ENCODE assay signal across 10 mouse cellular contexts in the genomic region with DNA sequence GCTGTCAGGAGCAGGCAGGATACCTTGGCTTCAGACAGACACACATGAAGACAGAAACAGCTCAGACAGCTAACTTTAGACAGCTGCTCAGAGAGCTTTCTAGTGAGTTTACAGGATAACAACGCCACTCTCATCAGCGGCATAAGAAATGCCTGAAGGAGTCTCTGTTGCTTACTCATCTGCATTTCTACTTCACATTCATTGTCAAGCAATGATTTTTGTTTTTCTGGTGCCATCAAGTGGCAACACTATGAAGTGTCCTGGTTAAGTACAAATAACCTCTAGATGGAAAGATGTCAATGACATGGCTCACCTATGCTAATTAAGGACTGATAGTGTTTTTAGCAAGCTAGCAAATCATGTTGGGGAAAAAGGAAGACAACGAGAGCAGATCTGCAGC. TPM values are rescaled to one million over a fixed set of nuclear protein-coding genes. Genes with fewer than 3 reads are reported as not detected.
DNase-seq lines count a peak whose midpoint lies in the region; ATAC-seq and TF ChIP-seq lines count a peak whose summit lies in the region.
"Had no signal": no experiment of that assay in that cellular context is flagged by ENCODE, and none has a peak within 500 bp of the region (broad histone marks: within the 10 kb centered on the region; RNA-seq: fewer than 3 reads in every experiment).

No protein-coding gene starts in this region.

- H3K4me1 ChIP-seq in heart, postnatal 0 days (ENCODE audit: control insufficient read depth, insufficient read depth): no peaks in the 10 kb centered on the region
- H3K4me1 ChIP-seq in heart, embryonic 12.5 days (replicated peaks): no peaks in the 10 kb centered on the region

- peak; percentile 26 for DNase-seq in heart, postnatal 0 days (ENCODE audit: low spot score)
- DNase-seq in layer of hippocampus, adult 2 months (ENCODE audit: low spot score in 2 of 2): no peak
- DNase-seq in layer of hippocampus, postnatal 25 days (ENCODE audit: extremely low spot score in 1 of 2, low spot score in 1 of 2): no peak
- DNase-seq in A20 (ENCODE audit: low read depth, low spot score) (peak; percentile 14), adipocyte (ENCODE audit: low spot score) (peak; percentile 31)
- no peak for DNase-seq in cerebellum, adult 9-11 months
- DNase-seq: lung, postnatal 4 days had no signal

- no peaks in the 10 kb centered on the region for H3K9me3 ChIP-seq in heart, postnatal 0 days (replicated peaks; ENCODE audit: control insufficient read depth, low read length)
- no peaks in the 10 kb centered on the region for H3K9me3 ChIP-seq in heart, embryonic 12.5 days (replicated peaks)

- peak; percentile 47 for TF ChIP-seq CTCF in heart, postnatal 0 days (IDR thresholded peaks at IDR 0.05; ENCODE audit: low read depth)
- TF ChIP-seq CTCF in layer of hippocampus, adult 2 months (conservative IDR thresholded peaks at IDR 0.05): peak; percentile 78

- no peaks in the 10 kb centered on the region for H3K27me3 ChIP-seq in heart, postnatal 0 days (ENCODE audit: control insufficient read depth, insufficient read depth, low read length)
- no peaks in the 10 kb centered on the region for H3K27me3 ChIP-seq in heart, embryonic 12.5 days (replicated peaks)

- H3K27ac ChIP-seq in heart, postnatal 0 days (ENCODE audit: low read depth): no peak overlapping the region
- no peak overlapping the region for H3K27ac ChIP-seq in heart, embryonic 12.5 days (ENCODE audit: poor library complexity, severe bottlenecking)
- no peak overlapping the region for H3K27ac ChIP-seq in layer of hippocampus, adult 2 months

- H3K36me3 ChIP-seq in heart, postnatal 0 days (replicated peaks; ENCODE audit: control insufficient read depth, insufficient read depth, low read length): peaks cover 38% of the 10 kb centered on the region
- peaks cover 33% of the 10 kb centered on the region for H3K36me3 ChIP-seq in heart, embryonic 12.5 days

- no peak for ATAC-seq in heart, postnatal 0 days (ENCODE audit: insufficient read depth, low read depth)
- ATAC-seq in heart, embryonic 12.5 days (ENCODE audit: insufficient number of reproducible peaks, low FRiP score): no peak
- ATAC-seq in erythroblast, adult 5-6 weeks (replicated peaks; ENCODE audit: low FRiP score, poor library complexity, severe bottlenecking): no peak
- ATAC-seq: activated CD4-positive, CD25-positive, alpha-beta regulatory T cell, adult 4 months had no signal

- no peak overlapping the region for H3K4me3 ChIP-seq in heart, postnatal 0 days (ENCODE audit: low read depth, low read length)
- no peak overlapping the region for H3K4me3 ChIP-seq in heart, embryonic 12.5 days
- no peak overlapping the region for H3K4me3 ChIP-seq in layer of hippocampus, adult 2 months

- 66% methylated on average over 3 of the region's 3 CpGs for WGBS in heart, postnatal 0 days
- WGBS in heart, embryonic 12.5 days: 70% methylated on average over 3 of the region's 3 CpGs

- no peak for TF ChIP-seq EP300 in heart, postnatal 0 days (IDR thresholded peaks at IDR 0.05; ENCODE audit: low read depth)

- H3K9ac ChIP-seq in heart, postnatal 0 days (replicated peaks; ENCODE audit: low read depth, low read length): no peak overlapping the region
- no peak overlapping the region for H3K9ac ChIP-seq in heart, embryonic 12.5 days

- no peak overlapping the region for H3K4me2 ChIP-seq in heart, postnatal 0 days (ENCODE audit: low read depth, low read length)
- H3K4me2 ChIP-seq in heart, embryonic 12.5 days: no peak overlapping the region

RNA-seq across cellular contexts. Expression of a gene that starts 42.8 kb away (rescaled TPM):
- total RNA-seq in heart, postnatal 0 days (2014; rRNA removed; ENCODE audit: low replicate concordance): 9.7 and 17.5 TPM in 2 replicates
- 6.7 and 7.3 TPM in 2 replicates for polyA plus RNA-seq in heart, postnatal 0 days (2015; fragmentation: Nextera tagmentation; extraction: Ambion mirVana)
- 11.9 and 13.1 TPM in 2 replicates for polyA plus RNA-seq in heart, embryonic 12.5 days (2016; fragmentation: Nextera tagmentation; extraction: Ambion mirVana)
- total RNA-seq in layer of hippocampus, adult 2 months (2021): 10 to 100 TPM; 83.7 to 85.8 TPM
- 10 to 100 TPM; 69.0 to 74.8 TPM for total RNA-seq in layer of hippocampus, postnatal 25 days (2021)
- total RNA-seq in erythroblast, adult 5-6 weeks (2015; ENCODE audit: low replicate concordance): 0.19 and 4.0 TPM in 2 replicates
- 4.2 and 4.6 TPM in 2 replicates for total RNA-seq in erythroblast, adult 5-6 weeks (2017; ENCODE audit: low replicate concordance)

RNA-seq across cellular contexts. Expression of a gene that starts 56.1 kb away (rescaled TPM):
- total RNA-seq in heart, postnatal 0 days (2014; rRNA removed; ENCODE audit: low replicate concordance): 17.4 and 23.8 TPM in 2 replicates
- polyA plus RNA-seq in heart, postnatal 0 days (2015; fragmentation: Nextera tagmentation; extraction: Ambion mirVana): 25.1 and 26.0 TPM in 2 replicates
- polyA plus RNA-seq in heart, embryonic 12.5 days (2016; fragmentation: Nextera tagmentation; extraction: Ambion mirVana): 38.2 and 38.3 TPM in 2 replicates
- total RNA-seq in layer of hippocampus, adult 2 months (2021): 10 to 100 TPM; 53.1 to 60.0 TPM
- 10 to 100 TPM; 50.2 to 60.1 TPM for total RNA-seq in layer of hippocampus, postnatal 25 days (2021)
- 4.2 and 12.1 TPM in 2 replicates for total RNA-seq in erythroblast, adult 5-6 weeks (2015; ENCODE audit: low replicate concordance)
- 8.9 and 12.6 TPM in 2 replicates for total RNA-seq in erythroblast, adult 5-6 weeks (2017; ENCODE audit: low replicate concordance)

Comparison
In these comparisons a context has a peak if more than half of its experiments do, and no peak if none do; other contexts are left out.
1. DNase-seq: peak in heart, postnatal 0 days (single experiment), A20 (single experiment) and adipocyte (single experiment); none in layer of hippocampus, adult 2 months (0 of 2), layer of hippocampus, postnatal 25 days (0 of 2) and cerebellum, adult 9-11 months (single experiment).